Mouse (Mus musculus) heart, adult 2 months (tissue): ENCODE results near the gene Rab5c.

Experiments used
- CTCF ChIP-seq: fragments of 200-600 bp; IDR thresholded peaks from 2 replicates; pipeline ENCODE4 v1.8.1; 2022; ENCODE audit warnings: antibody characterized with exemption, mild to moderate bottlenecking, moderate library complexity
- EP300 ChIP-seq: fragments of 200-500 bp; IDR thresholded peaks from 2 replicates; pipeline ENCODE4 v1.6.1; 2011; ENCODE audit warnings: low read depth, low read length, control low read depth; ENCODE audit not compliant: insufficient read depth
- POLR2A ChIP-seq: fragments of 200-500 bp; IDR thresholded peaks from 2 replicates; pipeline ENCODE4 v1.6.1; 2011; ENCODE audit warnings: mild to moderate bottlenecking, low read depth, low read length, control low read depth; ENCODE audit not compliant: insufficient read depth

GRCm38 (mm10) chr11:100750127-100750526 lies 12.1 kb upstream of the Rab5c start:
- TF ChIP-seq CTCF, result no peak
- TF ChIP-seq EP300, result no peak
- TF ChIP-seq POLR2A, result no peak
